Mouse (Mus musculus) hindbrain, embryonic 14.5 days (tissue): ENCODE measurements around the gene Gm42715. TPM values are rescaled to one million over a fixed set of nuclear protein-coding genes. Genes with fewer than 3 reads are reported as not detected.

Experiments used
- ATAC-seq: fragments of 200-750 bp; cut with Nextera tagmentation; 2 replicates; pipeline ENCODE4 v1.8.0; 2017; ENCODE audit warnings: moderate number of reproducible peaks, mild to moderate bottlenecking, moderate TSS enrichment, moderate library complexity; ENCODE audit not compliant: low FRiP score
- DNase-seq: peaks from one replicate; pipeline ENCODE4 v3.0.0-alpha.2; 2015; ENCODE audit warnings: low spot score
- H3K27ac ChIP-seq: fragments of 300-500 bp; sonication (generic); 2 replicates; pipeline ENCODE4 v1.5.1; 2014; ENCODE audit warnings: mild to moderate bottlenecking, moderate library complexity
- H3K27me3 ChIP-seq: fragments of 300-500 bp; sonication (generic); 2 replicates; pipeline ENCODE4 v1.6.1; 2014; ENCODE audit warnings: mild to moderate bottlenecking, low read length, mixed read lengths; ENCODE audit not compliant: control insufficient read depth, insufficient read depth
- H3K36me3 ChIP-seq: fragments of 300-500 bp; sonication (generic); replicated peaks from 2 replicates; pipeline ENCODE4 v1.6.1; 2014; ENCODE audit not compliant: control insufficient read depth, insufficient read depth
- H3K4me1 ChIP-seq: fragments of 300-500 bp; sonication (generic); replicated peaks from 2 replicates; pipeline ENCODE4 v1.6.1; 2014; ENCODE audit warnings: antibody characterized with exemption, low read length, mixed read lengths; ENCODE audit not compliant: control insufficient read depth, insufficient read depth
- H3K4me2 ChIP-seq: fragments of 300-500 bp; sonication (generic); replicated peaks from 2 replicates; pipeline ENCODE4 v1.6.1; 2014; ENCODE audit warnings: mild to moderate bottlenecking, moderate library complexity
- H3K4me3 ChIP-seq: fragments of 300-500 bp; sonication (generic); replicated peaks from 2 replicates; pipeline ENCODE4 v1.5.1; 2014; ENCODE audit warnings: mild to moderate bottlenecking, low read length
- H3K9ac ChIP-seq: fragments of 300-500 bp; sonication (generic); 2 replicates; pipeline ENCODE4 v1.6.1; 2014
- H3K9me3 ChIP-seq: fragments of 300-500 bp; sonication (generic); 2 replicates; pipeline ENCODE4 v1.6.1; 2016; ENCODE audit warnings: low read length; ENCODE audit not compliant: control insufficient read depth
- WGBS: fragments of 180-500 bp; shearing (Covaris S2); extraction: QIAGEN DNeasy Blood & Tissue Kit; methylation state at CpG from one replicate; pipeline ENCODE4 v1.1.7; 2014; 5-methylcytosine and 5-hydroxymethylcytosine counted together
- polyA plus RNA-seq: library from polyadenylated mRNA; unstranded; fragments of >200 nt; fragmentation: Nextera tagmentation; extraction: Ambion mirVana; gene quantifications from 2 replicates; pipeline ENCODE4 v1.2.1, GENCODE M21; 2014

Gene Gm42715
- polyA plus RNA-seq, 1 experiment from 2014 or later: 15.6 TPM

DNA sequence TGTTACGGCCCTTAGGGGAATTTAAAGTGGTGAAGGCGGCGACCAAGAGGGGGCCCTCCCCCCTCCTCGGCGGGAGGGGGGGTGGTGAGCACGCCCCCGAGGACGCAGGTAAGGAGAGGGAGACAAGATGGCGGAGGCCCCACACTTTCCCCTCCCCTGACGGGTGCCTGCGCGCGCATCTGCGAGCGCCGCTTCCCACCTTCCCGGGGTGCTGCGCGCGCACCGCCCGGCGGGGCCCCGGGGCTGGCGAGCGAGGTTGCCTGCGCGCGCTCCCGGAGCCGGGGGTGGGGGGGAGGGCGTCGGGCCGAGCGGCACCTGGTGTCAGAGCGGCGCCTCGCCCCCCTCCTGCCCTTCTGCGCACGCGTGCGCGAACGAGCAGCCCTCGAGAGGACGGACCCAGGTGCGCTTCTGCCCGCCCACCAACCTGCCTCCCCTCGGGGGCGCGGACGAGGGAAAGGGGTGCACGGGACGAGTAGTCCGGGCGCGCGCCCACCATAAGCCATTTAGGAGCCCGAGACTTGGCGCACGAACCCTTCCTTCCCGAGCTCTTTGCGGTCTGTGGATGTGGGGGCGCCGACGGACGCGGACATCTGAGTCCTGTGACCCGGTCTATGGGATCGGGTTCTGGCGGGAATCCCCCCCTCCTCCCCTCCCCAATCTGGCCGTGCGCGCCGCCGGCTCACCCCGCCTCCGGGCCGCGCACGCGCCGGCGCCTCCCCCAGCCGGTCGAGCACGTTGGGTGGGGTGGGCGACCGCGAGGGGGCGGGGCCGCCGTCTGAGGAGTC, 7.0 kb upstream of the Gm42715 start:
- peak; percentile 88 for ATAC-seq
- 1% methylated on average over 59 of the region's 93 CpGs for WGBS

GRCm38 (mm10) chr7:127513016-127513390, 6.4 kb upstream of the Gm42715 start:
- Histone ChIP-seq H3K36me3 (peaks cover 44% of the 10 kb centered on the region), H3K27me3 (no peaks in the 10 kb centered on the region), H3K4me3 (peak overlapping the region; percentile 88), H3K27ac (peak overlapping the region; percentile 99; the same call in 1 of the 2 replicates), H3K9me3 (no peaks in the 10 kb centered on the region), H3K9ac (peak overlapping the region; percentile 83), H3K4me1 (peaks cover 15% of the 10 kb centered on the region), H3K4me2 (peak overlapping the region; percentile 62)
- ATAC-seq (no peak), DNase-seq (no peak)
- WGBS: 51% methylated on average over 8 of the region's 8 CpGs

More for the DNA sequence above, 7.0 kb upstream of the Gm42715 start:
- no peaks in the 10 kb centered on the region for H3K27me3 ChIP-seq
- no peaks in the 10 kb centered on the region for H3K9me3 ChIP-seq
- H3K4me2 ChIP-seq: peak overlapping the region; percentile 62
- H3K36me3 ChIP-seq: peaks cover 38% of the 10 kb centered on the region
- H3K4me3 ChIP-seq: peak overlapping the region; percentile 88
- DNase-seq: peak; percentile 95
- H3K27ac ChIP-seq: peak overlapping the region; percentile 99
- H3K4me1 ChIP-seq: peaks cover 15% of the 10 kb centered on the region
- peak overlapping the region; percentile 83 for H3K9ac ChIP-seq

DNA sequence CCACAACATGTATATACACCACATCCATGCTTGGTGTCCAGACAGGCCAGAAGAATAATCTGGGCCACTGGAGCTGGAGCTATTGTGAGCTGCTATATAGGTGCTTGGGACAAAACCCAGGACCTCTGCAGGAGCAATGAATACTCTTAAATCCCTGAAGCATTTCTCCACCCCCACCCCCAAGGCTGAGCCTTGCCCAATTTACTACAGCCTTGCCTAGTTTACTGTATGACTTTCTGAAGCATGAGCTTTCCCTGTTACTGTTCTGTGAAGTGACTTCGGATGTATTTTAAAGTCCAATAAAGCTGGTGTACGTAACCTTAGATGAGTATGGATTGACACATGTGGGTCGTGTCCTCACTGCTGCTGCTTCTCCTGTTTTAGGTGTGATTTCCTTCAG, 5.6 kb upstream of the Gm42715 start:
- H3K27ac ChIP-seq: no peak overlapping the region
- H3K9me3 ChIP-seq: no peaks in the 10 kb centered on the region
- H3K9ac ChIP-seq: peak overlapping the region; percentile 21; the same call in 1 of the 2 replicates
- H3K4me3 ChIP-seq: peak overlapping the region; percentile 88
- peaks cover 52% of the 10 kb centered on the region for H3K36me3 ChIP-seq
- peaks cover 15% of the 10 kb centered on the region for H3K4me1 ChIP-seq
- 90% methylated on average over 3 of the region's 3 CpGs for WGBS
- H3K27me3 ChIP-seq: no peaks in the 10 kb centered on the region
- peak overlapping the region; percentile 62 for H3K4me2 ChIP-seq
- ATAC-seq: no peak
- DNase-seq: no peak

GRCm38 (mm10) chr7:127515846-127516245, 3.5 kb upstream of the Gm42715 start:
- Histone ChIP-seq H3K9ac (no peak overlapping the region), H3K9me3 (no peaks in the 10 kb centered on the region), H3K4me3 (no peak overlapping the region), H3K27me3 (no peaks in the 10 kb centered on the region), H3K27ac (no peak overlapping the region), H3K4me2 (no peak overlapping the region), H3K36me3 (peaks cover 72% of the 10 kb centered on the region), H3K4me1 (peaks cover 15% of the 10 kb centered on the region)
- 94% methylated on average over 7 of the region's 7 CpGs for WGBS
- DNase-seq (no peak), ATAC-seq (no peak)

- Histone ChIP-seq H3K4me1 (peaks cover 15% of the 10 kb centered on the region), H3K27ac (no peak overlapping the region), H3K9ac (no peak overlapping the region), H3K4me3 (no peak overlapping the region), H3K36me3 (peaks cover 77% of the 10 kb centered on the region), H3K9me3 (no peaks in the 10 kb centered on the region), H3K27me3 (no peaks in the 10 kb centered on the region), H3K4me2 (no peak overlapping the region)
- DNase-seq (no peak), ATAC-seq (no peak)
- whole genome bisulfite sequencing: 94% methylated on average over 6 of the region's 7 CpGs
These were observed 3.0 kb upstream of the Gm42715 start for GRCm38 (mm10) chr7:127516344-127516743.

- no peak overlapping the region for H3K9ac ChIP-seq
- 96% methylated on average over 3 of the region's 3 CpGs for WGBS
- no peaks in the 10 kb centered on the region for H3K9me3 ChIP-seq
- ATAC-seq (no peak), DNase-seq (no peak)
- H3K4me3 ChIP-seq: no peak overlapping the region
- H3K27me3 ChIP-seq: no peaks in the 10 kb centered on the region
- no peak overlapping the region for H3K27ac ChIP-seq
- peaks cover 98% of the 10 kb centered on the region for H3K36me3 ChIP-seq
- H3K4me1 ChIP-seq: 0 out of 2 replicates have a peak, but pooled peaks cover 3% of the 10 kb centered on the region
- no peak overlapping the region for H3K4me2 ChIP-seq
These were observed 22.3 kb downstream of the Gm42715 start for GRCm38 (mm10) chr7:127541671-127542070.

DNA sequence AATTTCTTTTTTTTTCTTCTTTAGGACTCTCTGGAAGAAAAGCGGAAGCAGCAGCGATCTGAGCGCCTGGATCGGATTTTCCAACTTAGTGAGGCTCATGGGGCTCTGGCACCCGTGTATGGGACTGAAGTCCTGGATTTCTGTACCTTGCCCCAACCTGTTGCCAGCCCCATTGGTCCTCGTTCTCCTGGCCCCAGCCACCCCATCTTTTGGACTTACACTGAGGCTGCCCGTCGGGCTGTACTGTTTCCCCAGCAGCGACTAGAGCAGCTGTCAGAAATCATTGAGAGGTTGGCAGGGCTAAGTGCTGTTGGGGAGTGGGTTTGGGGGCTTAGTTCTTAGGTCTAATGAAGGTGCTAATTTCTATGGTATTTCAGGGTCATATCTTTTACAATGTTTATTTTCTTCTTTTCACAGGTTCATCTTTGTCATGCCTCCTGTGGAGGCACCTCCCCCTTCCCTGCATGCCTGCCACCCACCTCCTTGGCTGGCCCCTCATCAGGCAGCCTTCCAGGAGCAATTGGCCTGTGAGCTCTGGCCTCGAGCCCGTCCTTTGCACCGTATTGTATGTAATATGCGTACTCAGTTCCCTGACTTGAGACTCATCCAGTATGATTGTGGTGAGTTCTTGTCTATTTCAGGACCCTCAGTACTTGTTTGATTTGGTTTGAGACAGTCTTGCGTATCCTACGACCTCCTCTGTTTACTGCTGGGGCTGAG, 29.9 kb downstream of the Gm42715 start:
- Histone ChIP-seq H3K9me3 (no peaks in the 10 kb centered on the region), H3K36me3 (peaks cover 87% of the 10 kb centered on the region), H3K9ac (no peak overlapping the region), H3K27ac (no peak overlapping the region), H3K27me3 (no peaks in the 10 kb centered on the region), H3K4me3 (no peak overlapping the region), H3K4me2 (no peak overlapping the region), H3K4me1 (no peaks in the 10 kb centered on the region)
- WGBS: 89% methylated on average over 15 of the region's 15 CpGs
- no peak for DNase-seq
- ATAC-seq: no peak

DNA sequence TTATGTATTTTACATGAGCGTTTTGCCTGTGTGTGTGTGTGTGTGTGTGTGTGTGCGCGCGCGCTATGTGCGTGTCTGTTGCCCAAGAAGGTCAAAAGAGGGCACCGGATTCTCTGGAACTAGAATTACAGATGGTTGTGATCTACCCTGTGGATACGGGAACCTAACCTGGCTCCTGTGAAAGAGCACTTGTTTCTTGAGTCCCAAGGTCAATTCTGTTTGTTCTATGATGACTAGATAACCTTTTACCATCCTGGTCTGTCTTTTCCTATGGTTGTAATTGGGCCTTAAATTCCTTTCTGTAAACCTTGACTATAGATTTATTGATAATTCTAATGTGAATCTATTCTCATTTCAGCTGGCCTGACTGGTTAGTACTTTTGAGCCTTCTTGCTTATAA, 32.2 kb downstream of the Gm42715 start:
- H3K36me3 ChIP-seq: peaks cover 87% of the 10 kb centered on the region
- H3K4me2 ChIP-seq: no peak overlapping the region
- no peaks in the 10 kb centered on the region for H3K9me3 ChIP-seq
- no peak for ATAC-seq
- H3K4me3 ChIP-seq: no peak overlapping the region
- WGBS: over 99% methylated on average over 8 of the region's 8 CpGs
- no peak overlapping the region for H3K27ac ChIP-seq
- no peaks in the 10 kb centered on the region for H3K27me3 ChIP-seq
- H3K4me1 ChIP-seq: no peaks in the 10 kb centered on the region
- DNase-seq: no peak
- H3K9ac ChIP-seq: no peak overlapping the region

DNA sequence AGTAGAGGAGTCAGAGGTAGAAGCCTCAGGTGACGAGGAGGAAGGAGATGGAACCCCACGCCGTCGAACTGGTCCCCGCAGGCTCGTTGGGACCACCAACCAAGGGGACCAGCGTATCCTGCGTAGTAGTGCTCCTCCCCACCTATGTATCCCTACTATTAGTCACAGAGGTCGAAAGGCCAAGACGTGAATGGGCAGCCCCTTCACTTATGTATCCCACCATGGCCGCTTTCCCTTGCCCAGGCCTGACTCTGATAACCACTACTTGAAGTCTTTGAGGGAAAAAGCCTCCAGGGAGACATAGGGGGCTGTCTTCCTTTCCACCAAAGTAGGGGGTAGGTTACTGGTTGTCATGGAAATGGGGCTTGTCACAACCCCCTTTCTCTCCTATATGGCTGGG, 41.2 kb downstream of the Gm42715 start:
- Histone ChIP-seq H3K27ac (no peak overlapping the region), H3K4me3 (no peak overlapping the region), H3K9me3 (no peaks in the 10 kb centered on the region), H3K27me3 (no peaks in the 10 kb centered on the region), H3K36me3 (peaks cover 94% of the 10 kb centered on the region), H3K4me2 (no peak overlapping the region), H3K4me1 (no peaks in the 10 kb centered on the region), H3K9ac (no peak overlapping the region)
- no peak for ATAC-seq
- WGBS: 95% methylated on average over 11 of the region's 11 CpGs
- no peak for DNase-seq
